Mouse (Mus musculus) ovary, adult 10 weeks (tissue): ENCODE results near the gene Ino80. TPM values are rescaled to one million over a fixed set of nuclear protein-coding genes. Genes with fewer than 3 reads are reported as not detected.

Experiments
- polyA plus RNA-seq: library from polyadenylated mRNA; stranded (reverse); fragments of 350-450 nt; fragmentation: Illumina TruSeq; extraction: RNeasy Lipid Tissue Mini Kit (QIAGEN cat#74804); gene quantifications from one replicate; pipeline ENCODE4 v1.2.3, GENCODE M21; 2014

Gene Ino80
- 26.7 TPM for polyA plus RNA-seq

DNA sequence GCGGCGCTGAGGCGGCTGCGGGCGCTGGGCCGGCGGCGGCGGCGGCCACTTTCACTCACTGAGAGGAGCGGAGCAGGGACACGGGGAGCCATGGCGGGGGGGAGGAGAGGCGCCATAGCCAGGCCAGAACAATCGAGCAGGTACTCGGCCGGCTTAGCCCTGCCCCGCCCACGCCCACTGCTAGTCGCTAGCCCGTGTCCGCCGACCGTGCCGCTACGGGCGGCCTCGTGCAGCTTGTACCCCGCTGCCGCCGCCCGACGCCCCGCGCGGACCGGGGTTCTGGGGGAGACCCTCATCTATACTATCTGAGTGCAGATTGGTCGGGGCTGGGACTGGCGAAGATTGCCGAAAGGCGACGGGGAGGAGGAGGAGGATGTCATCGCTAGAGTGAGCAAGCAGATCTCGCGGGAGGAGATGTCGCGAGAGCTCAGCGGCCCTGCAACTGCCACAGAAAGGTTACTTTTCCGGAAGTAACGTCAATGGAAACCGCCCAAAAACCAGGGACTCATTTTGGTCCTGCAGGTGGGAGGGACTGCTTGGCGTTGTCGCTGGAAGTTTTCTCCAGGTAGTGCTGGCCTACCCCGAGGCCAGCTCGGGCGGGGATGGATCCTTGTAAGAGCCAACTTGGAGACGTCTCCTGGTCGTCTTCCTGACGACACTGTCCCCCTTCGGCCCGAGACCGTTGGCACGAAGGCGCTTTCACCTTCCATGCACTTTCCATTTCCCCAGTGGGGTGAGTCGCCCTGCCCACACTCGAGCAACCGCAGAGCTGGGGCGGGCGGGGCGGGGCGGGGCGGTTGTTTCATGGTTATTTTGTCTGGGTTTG lies at the start of gene Ino80:
Gene Ino80, minus strand, starts transcription at position 117 of the 826 bp plus-strand sequence.

DNA sequence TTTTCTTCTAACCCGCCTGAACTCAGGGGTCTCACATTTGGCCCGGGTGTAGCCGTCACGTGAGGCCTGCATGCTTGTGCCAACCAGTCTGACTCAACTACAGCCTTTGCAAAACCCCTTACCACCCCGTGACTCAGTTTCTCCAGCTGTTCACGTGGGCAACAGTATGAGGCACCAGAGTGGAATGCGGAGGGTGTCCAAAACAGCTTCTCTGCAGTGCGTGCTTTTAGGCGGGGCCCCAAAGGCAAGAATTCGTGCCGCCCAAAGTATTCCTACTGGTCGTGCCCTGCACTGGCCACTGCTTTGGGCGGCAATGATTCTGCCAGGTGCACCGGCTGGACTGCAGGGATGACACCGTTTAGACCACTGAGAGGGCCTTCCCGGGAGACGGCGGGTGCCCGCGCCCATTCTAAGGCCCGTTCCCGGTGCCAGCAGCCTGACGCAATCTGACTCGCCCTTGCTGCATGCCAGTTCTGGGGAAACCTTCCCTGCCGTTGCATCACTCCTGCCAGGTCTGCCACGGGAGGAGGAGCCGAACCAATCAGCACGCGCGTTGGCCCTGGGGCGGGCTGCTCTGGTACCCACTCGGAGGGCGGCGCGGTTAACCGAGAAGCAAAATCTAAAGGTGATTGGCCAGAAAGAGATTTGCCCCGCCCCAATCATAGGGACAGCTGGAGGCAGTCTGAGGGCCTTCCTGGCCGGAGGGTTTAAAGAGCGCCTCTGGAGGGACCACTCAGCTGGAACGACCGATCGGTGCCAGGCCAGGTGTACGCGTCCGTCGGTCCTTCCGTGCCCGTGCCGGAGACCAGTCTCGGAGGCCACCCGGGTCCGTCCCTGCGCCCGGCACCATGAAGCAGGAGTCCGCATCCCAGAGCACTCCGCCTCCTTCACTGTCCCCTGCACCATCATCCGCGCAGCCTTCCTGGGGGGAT lies 126.7 kb downstream of the Ino80 start, which contains the start of gene Chac1:
Gene Chac1, plus strand, starts transcription at position 675 of the 932 bp plus-strand sequence.

GRCm38 (mm10) chr2:119325568-119326143 lies 151.8 kb downstream of the Ino80 start, which contains the start of gene Dll4:
Dll4 (plus strand) TSS chr2:119325784.

Other genes starting within 250 kb of the Ino80 start
- not detected for gene Ppp1r14d, start 247.8 kb downstream of the Ino80 start, polyA plus RNA-seq
- 1.3 TPM for gene Spint1, start 240.3 kb downstream of the Ino80 start, polyA plus RNA-seq
- gene Rhov, start 206.4 kb downstream of the Ino80 start, polyA plus RNA-seq, result not detected
- gene Vps18, start 188.9 kb downstream of the Ino80 start, polyA plus RNA-seq, result 0.29 TPM
- 0.14 TPM for gene Dll4, start 151.9 kb downstream of the Ino80 start, polyA plus RNA-seq
- not detected for gene Chac1, start 126.5 kb downstream of the Ino80 start, polyA plus RNA-seq
- gene Exd1, start 69.9 kb upstream of the Ino80 start, polyA plus RNA-seq, result 0.51 TPM
- 200 TPM for gene Chp1, start 70.0 kb upstream of the Ino80 start, polyA plus RNA-seq
- gene Nusap1, start 140.6 kb upstream of the Ino80 start, polyA plus RNA-seq, result 70.1 TPM
- 26.2 TPM for gene Oip5, start 140.8 kb upstream of the Ino80 start, polyA plus RNA-seq
- 78.7 TPM for gene Ndufaf1, start 185.1 kb upstream of the Ino80 start, polyA plus RNA-seq
- gene Rtf1, start 197.4 kb upstream of the Ino80 start, polyA plus RNA-seq, result 47.4 TPM